1 mouse cellular context compared by ENCODE assay signal in genomic region chr11:6267320-6268254, GRCm38 (mm10).
TF ChIP-seq lines count a peak whose summit lies in the region.

Gene Ddx56 (minus strand): TSS chr11:6267772.

TF ChIP-seq in CH12.LX, 34 proteins besides CTCF, POLR2A, EP300 and RAD21 (continued from another document):
- peak; percentile 60; the same call in 1 of the 2 replicates for TF ChIP-seq CHD2 (IDR thresholded peaks at IDR 0.05; ENCODE audit: low read length)
- peak; percentile 96 for TF ChIP-seq TBP (conservative IDR thresholded peaks at IDR 0.05; ENCODE audit: low read depth, low read length)
- peak; percentile 94; the same call in 1 of the 2 replicates for TF ChIP-seq KAT2A (IDR thresholded peaks at IDR 0.05; ENCODE audit: insufficient replicate concordance, low read length)
- peak; percentile 51; the same call in 1 of the 2 replicates for TF ChIP-seq BHLHE40 (IDR thresholded peaks at IDR 0.05; ENCODE audit: low read depth, low read length)
- no peak for TF ChIP-seq PAX5 (IDR thresholded peaks at IDR 0.05; ENCODE audit: low read length)
- no peak for TF ChIP-seq USF2 (conservative IDR thresholded peaks at IDR 0.05; ENCODE audit: low read depth, low read length)
- no peak for TF ChIP-seq ZC3H11A (IDR thresholded peaks at IDR 0.05; ENCODE audit: low read depth, low read length)
- no peak for TF ChIP-seq SMC3 (IDR thresholded peaks at IDR 0.05; ENCODE audit: low read depth, low read length)
- TF ChIP-seq MAX (IDR thresholded peaks at IDR 0.05; ENCODE audit: low read length): peak; percentile 96
- TF ChIP-seq TCF12 (IDR thresholded peaks at IDR 0.05; ENCODE audit: low read depth, low read length): peak; percentile 97
